Mouse (Mus musculus): ENCODE measurements around the gene Rchy1. TPM values are rescaled to one million over a fixed set of nuclear protein-coding genes. Genes with fewer than 3 reads are reported as not detected.
A peak's percentile ranks its signal among the peaks of the same experiment; 100 is the strongest.

The Rchy1 gene
- 74.1 and 80.7 TPM in 2 replicates for polyA plus RNA-seq (2015; fragmentation: Nextera tagmentation; extraction: Ambion mirVana)

GRCm38 (mm10) chr5:91962639-91963440 lies at the start of gene Rchy1:
TSS of gene Rchy1 (minus strand) at chr5:91963068.
- Histone ChIP-seq H3K27me3 (replicated peaks) (no peaks in the 10 kb centered on the region), H3K4me3 (replicated peaks) (peak within 1 kb of the TSS; percentile 73), H3K9ac (peak within 1 kb of the TSS; percentile 81), H3K4me1 (replicated peaks) (peaks cover 11% of the 10 kb centered on the region), H3K36me3 (no peaks in the 10 kb centered on the region), H3K9me3 (no peaks in the 10 kb centered on the region), H3K27ac (peak within 1 kb of the TSS; percentile 100), H3K4me2 (replicated peaks) (peak within 1 kb of the TSS; percentile 56)
- peak; percentile 98 for ATAC-seq
- under 1% methylated on average over 65 of the region's 65 CpGs for WGBS

DNA sequence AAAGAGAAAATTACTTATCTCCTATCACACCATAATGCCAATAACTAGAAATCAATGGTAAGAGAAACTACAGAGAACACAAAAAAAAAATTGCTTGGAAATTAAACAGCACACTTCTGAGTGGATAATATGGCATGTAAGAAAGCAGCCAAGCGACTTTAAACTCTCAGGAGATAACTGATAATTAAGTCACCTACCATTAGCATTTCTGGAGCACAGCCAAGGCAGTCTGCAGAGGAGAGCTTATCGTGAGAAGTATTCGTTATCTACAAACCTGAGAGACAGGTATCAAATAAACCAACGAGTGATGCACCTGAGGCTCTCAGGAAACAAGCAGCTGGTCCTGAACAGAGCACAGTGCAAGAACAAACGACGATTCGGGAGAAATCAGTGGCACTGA lies 48.9 kb upstream of the Rchy1 start:
- no peak overlapping the region for H3K4me2 ChIP-seq (replicated peaks)
- H3K36me3 ChIP-seq = no peaks in the 10 kb centered on the region
- H3K9me3 ChIP-seq = no peaks in the 10 kb centered on the region
- H3K4me1 ChIP-seq (replicated peaks) = no peaks in the 10 kb centered on the region
- ATAC-seq = no peak
- H3K27ac ChIP-seq = no peak overlapping the region
- 54% methylated on average over 7 of the region's 7 CpGs for WGBS
- no peak overlapping the region for H3K4me3 ChIP-seq (replicated peaks)
- H3K27me3 ChIP-seq (replicated peaks) = no peaks in the 10 kb centered on the region
- H3K9ac ChIP-seq = no peak overlapping the region

- 34% methylated on average over 2 of the region's 2 CpGs for WGBS
- H3K4me2 ChIP-seq (replicated peaks) = no peak overlapping the region
- H3K4me3 ChIP-seq (replicated peaks) = no peak overlapping the region
- no peak overlapping the region for H3K27ac ChIP-seq
- no peak for ATAC-seq
- H3K36me3 ChIP-seq = no peaks in the 10 kb centered on the region
- no peaks in the 10 kb centered on the region for H3K27me3 ChIP-seq (replicated peaks)
- no peak overlapping the region for H3K9ac ChIP-seq
- H3K9me3 ChIP-seq = no peaks in the 10 kb centered on the region
- H3K4me1 ChIP-seq (replicated peaks) = no peaks in the 10 kb centered on the region
Observed at GRCm38 (mm10) chr5:92009827-92010226, 47.0 kb upstream of the Rchy1 start.

- Histone ChIP-seq H3K4me3 (replicated peaks) (no peak overlapping the region), H3K9ac (no peak overlapping the region), H3K9me3 (no peaks in the 10 kb centered on the region), H3K4me2 (replicated peaks) (no peak overlapping the region), H3K27me3 (replicated peaks) (no peaks in the 10 kb centered on the region), H3K27ac (no peak overlapping the region), H3K4me1 (replicated peaks) (no peaks in the 10 kb centered on the region), H3K36me3 (no peaks in the 10 kb centered on the region)
- ATAC-seq = peak; percentile 59; the same call in 1 of the 2 replicates
- 66% methylated on average over 2 of the region's 2 CpGs for WGBS
Observed at GRCm38 (mm10) chr5:92003011-92003410, 40.1 kb upstream of the Rchy1 start.

DNA sequence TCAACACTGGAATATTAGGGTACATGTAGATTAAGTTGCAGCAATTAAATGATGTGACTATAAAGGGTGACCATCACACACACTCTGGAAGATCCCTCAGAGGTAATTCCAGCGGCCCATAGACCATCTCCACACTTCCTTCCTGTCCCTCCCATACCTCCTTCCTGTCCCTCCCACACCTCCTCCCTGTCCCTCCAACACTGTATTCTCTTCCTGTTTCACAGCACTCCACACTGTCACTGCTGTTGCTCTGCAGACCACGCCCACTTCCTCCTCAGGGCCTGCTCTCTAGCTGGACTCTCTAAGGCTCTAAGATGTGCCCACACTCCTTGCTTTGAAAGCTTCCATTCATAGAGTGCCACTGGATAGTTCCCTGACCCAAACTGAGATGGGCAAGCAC lies 37.9 kb upstream of the Rchy1 start:
- no peaks in the 10 kb centered on the region for H3K36me3 ChIP-seq
- no peak overlapping the region for H3K4me3 ChIP-seq (replicated peaks)
- no peaks in the 10 kb centered on the region for H3K27me3 ChIP-seq (replicated peaks)
- 66% methylated on average over 2 of the region's 2 CpGs for WGBS
- H3K4me1 ChIP-seq (replicated peaks) = no peaks in the 10 kb centered on the region
- H3K4me2 ChIP-seq (replicated peaks) = no peak overlapping the region
- no peak overlapping the region for H3K9ac ChIP-seq
- no peak for ATAC-seq
- no peak overlapping the region for H3K27ac ChIP-seq
- H3K9me3 ChIP-seq = no peaks in the 10 kb centered on the region

GRCm38 (mm10) chr5:91994546-91994945 lies 31.7 kb upstream of the Rchy1 start:
- no peak overlapping the region for H3K27ac ChIP-seq
- WGBS = 70% methylated on average over 13 of the region's 13 CpGs
- H3K27me3 ChIP-seq (replicated peaks) = no peaks in the 10 kb centered on the region
- no peak overlapping the region for H3K4me3 ChIP-seq (replicated peaks)
- ATAC-seq = no peak
- H3K4me2 ChIP-seq (replicated peaks) = no peak overlapping the region
- H3K9ac ChIP-seq = no peak overlapping the region
- H3K9me3 ChIP-seq = no peaks in the 10 kb centered on the region
- no peaks in the 10 kb centered on the region for H3K36me3 ChIP-seq
- no peaks in the 10 kb centered on the region for H3K4me1 ChIP-seq (replicated peaks)

DNA sequence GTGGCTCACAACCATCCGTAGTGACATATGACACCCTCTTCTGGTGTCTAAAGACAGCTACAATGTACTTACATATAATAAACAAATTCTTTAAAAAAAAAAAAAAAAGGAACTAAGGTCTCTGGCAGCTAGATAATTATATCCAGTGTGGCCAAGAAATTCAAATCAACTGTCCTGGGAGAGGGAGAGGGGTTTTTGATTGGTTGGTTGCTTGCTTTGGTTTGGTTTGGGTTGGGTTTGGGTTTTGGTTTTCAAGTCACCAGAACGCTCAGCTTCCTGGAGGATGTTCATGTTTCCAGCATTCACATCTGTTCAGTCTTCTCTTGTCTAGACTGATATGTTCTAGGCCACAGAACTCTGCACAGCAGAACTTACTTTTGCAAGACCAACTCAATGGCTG lies 30.2 kb upstream of the Rchy1 start:
- no peak for ATAC-seq
- H3K4me1 ChIP-seq (replicated peaks) = no peaks in the 10 kb centered on the region
- H3K9me3 ChIP-seq = no peaks in the 10 kb centered on the region
- no peak overlapping the region for H3K9ac ChIP-seq
- H3K4me3 ChIP-seq (replicated peaks) = no peak overlapping the region
- H3K27ac ChIP-seq = no peak overlapping the region
- WGBS = 82% methylated on average over 2 of the region's 2 CpGs
- H3K4me2 ChIP-seq (replicated peaks) = no peak overlapping the region
- H3K27me3 ChIP-seq (replicated peaks) = no peaks in the 10 kb centered on the region
- no peaks in the 10 kb centered on the region for H3K36me3 ChIP-seq

- ATAC-seq = no peak
- H3K4me3 ChIP-seq (replicated peaks) = no peak overlapping the region
- 64% methylated on average over 6 of the region's 6 CpGs for WGBS
Observed at GRCm38 (mm10) chr5:91991191-91991937, 28.5 kb upstream of the Rchy1 start.

DNA sequence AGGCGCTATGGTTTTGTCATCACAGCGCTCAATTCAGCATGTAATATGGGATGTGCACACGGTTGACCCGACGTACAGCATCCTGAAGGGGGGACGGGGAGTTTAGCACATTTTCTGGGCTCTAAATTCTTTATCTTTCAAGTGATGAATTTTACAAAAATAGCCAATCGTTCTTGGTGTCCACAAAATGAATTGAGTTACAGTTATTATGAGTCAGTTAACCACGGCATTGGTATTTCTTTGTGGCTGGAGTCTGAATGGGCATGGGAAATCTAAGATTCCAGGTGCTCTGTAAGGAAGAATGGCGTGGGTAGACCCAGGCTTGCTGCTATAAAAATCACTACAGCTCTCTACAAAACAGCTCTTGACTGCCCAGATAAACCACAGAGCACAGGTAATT lies 26.4 kb upstream of the Rchy1 start:
- Histone ChIP-seq H3K9ac (no peak overlapping the region), H3K27ac (no peak overlapping the region), H3K27me3 (replicated peaks) (no peaks in the 10 kb centered on the region), H3K4me2 (replicated peaks) (no peak overlapping the region), H3K36me3 (no peaks in the 10 kb centered on the region), H3K9me3 (no peaks in the 10 kb centered on the region), H3K4me3 (replicated peaks) (no peak overlapping the region), H3K4me1 (replicated peaks) (no peaks in the 10 kb centered on the region)
- ATAC-seq = no peak
- WGBS = 87% methylated on average over 9 of the region's 9 CpGs

More at GRCm38 (mm10) chr5:91991191-91991937, 28.5 kb upstream of the Rchy1 start:
- H3K4me1 ChIP-seq (replicated peaks) = no peaks in the 10 kb centered on the region
- H3K9ac ChIP-seq = no peak overlapping the region
- no peak overlapping the region for H3K4me2 ChIP-seq (replicated peaks)
- H3K27ac ChIP-seq = no peak overlapping the region
- no peaks in the 10 kb centered on the region for H3K36me3 ChIP-seq
- H3K9me3 ChIP-seq = no peaks in the 10 kb centered on the region
- no peaks in the 10 kb centered on the region for H3K27me3 ChIP-seq (replicated peaks)

DNA sequence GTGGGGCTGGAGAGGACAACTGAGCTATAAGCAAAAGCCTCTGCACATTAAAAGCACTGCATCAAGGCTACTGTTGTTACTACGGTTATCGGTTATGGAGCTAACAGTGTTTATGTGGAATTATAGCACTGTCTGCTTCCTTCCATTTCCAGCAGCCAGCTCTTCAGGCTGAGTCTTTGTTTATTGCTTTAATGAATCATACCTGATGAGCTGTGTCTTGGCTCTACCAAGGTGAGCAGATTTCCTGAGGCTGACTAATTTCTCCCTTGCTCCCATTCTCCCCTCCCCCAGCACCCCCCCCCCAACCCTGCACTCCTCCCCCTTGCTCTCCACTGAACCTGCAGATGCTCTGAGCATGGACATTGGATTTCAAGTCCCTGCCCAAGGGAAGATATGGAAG lies 24.9 kb upstream of the Rchy1 start:
- Histone ChIP-seq H3K27me3 (replicated peaks) (no peaks in the 10 kb centered on the region), H3K9ac (no peak overlapping the region), H3K27ac (no peak overlapping the region), H3K4me3 (replicated peaks) (no peak overlapping the region), H3K4me1 (replicated peaks) (no peaks in the 10 kb centered on the region), H3K36me3 (no peaks in the 10 kb centered on the region), H3K4me2 (replicated peaks) (no peak overlapping the region), H3K9me3 (no peaks in the 10 kb centered on the region)
- 68% methylated on average over 2 of the region's 2 CpGs for WGBS
- no peak for ATAC-seq

DNA sequence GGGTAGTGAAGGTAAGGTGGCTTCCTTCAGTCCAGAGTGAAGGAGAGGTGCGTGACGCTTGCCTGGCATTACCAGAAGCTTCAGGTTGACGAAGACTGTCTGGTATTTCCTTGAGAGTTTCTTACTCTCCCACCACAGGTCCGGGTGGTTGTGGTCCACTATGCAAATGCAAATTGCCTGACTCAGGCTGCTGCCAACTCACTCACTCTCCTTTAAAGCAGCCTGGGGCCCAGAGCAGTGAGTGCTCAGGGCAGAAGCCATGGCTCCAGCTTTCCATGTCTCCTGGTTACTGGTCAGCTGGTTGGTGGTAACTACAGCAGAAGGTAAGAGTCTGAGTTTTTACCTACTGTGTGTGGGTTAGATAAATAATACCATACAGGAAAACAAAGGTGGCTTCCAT lies 24.4 kb upstream of the Rchy1 start, which contains the start of gene Odaph:
Gene Odaph (plus strand): TSS at position 240 of the 400 bp plus-strand sequence.
- H3K4me1 ChIP-seq (replicated peaks) = no peaks in the 10 kb centered on the region
- H3K9ac ChIP-seq = no peak within 1 kb of the TSS
- WGBS = 78% methylated on average over 4 of the region's 4 CpGs
- H3K4me3 ChIP-seq (replicated peaks) = no peak within 1 kb of the TSS
- H3K27ac ChIP-seq = no peak within 1 kb of the TSS
- no peak for ATAC-seq
- H3K36me3 ChIP-seq = no peaks in the 10 kb centered on the region
- no peaks in the 10 kb centered on the region for H3K27me3 ChIP-seq (replicated peaks)
- no peak within 1 kb of the TSS for H3K4me2 ChIP-seq (replicated peaks)
- no peaks in the 10 kb centered on the region for H3K9me3 ChIP-seq

- no peak overlapping the region for H3K27ac ChIP-seq
- ATAC-seq = no peak
- no peak overlapping the region for H3K9ac ChIP-seq
- H3K4me3 ChIP-seq (replicated peaks) = no peak overlapping the region
- H3K27me3 ChIP-seq (replicated peaks) = no peaks in the 10 kb centered on the region
- no peaks in the 10 kb centered on the region for H3K9me3 ChIP-seq
- no peak overlapping the region for H3K4me2 ChIP-seq (replicated peaks)
- no peaks in the 10 kb centered on the region for H3K36me3 ChIP-seq
- H3K4me1 ChIP-seq (replicated peaks) = no peaks in the 10 kb centered on the region
- WGBS = 65% methylated on average over 2 of the region's 2 CpGs
Observed at GRCm38 (mm10) chr5:91985721-91986120, 22.9 kb upstream of the Rchy1 start.

Measured in intestine, embryonic 15.5 days (tissue).